Comparison of ENCODE assay signal across 9 mouse cellular contexts in genomic region chr11:112982165-112982801, GRCm38 (mm10).
DNase-seq lines count a peak whose midpoint lies in the region; ATAC-seq and TF ChIP-seq lines count a peak whose summit lies in the region.
"Had no signal": no experiment of that assay in that cellular context is flagged by ENCODE, and none has a peak within 500 bp of the region (broad histone marks: within the 10 kb centered on the region; RNA-seq: fewer than 3 reads in every experiment).

No protein-coding gene starts in this region.

- H3K4me1 ChIP-seq in lung, embryonic 14.5 days (ENCODE audit: insufficient read depth) = peaks cover 37% of the 10 kb centered on the region
- peaks cover 31% of the 10 kb centered on the region for H3K4me1 ChIP-seq in forebrain, embryonic 11.5 days (replicated peaks; ENCODE audit: control insufficient read depth, insufficient read depth, low read length)
- H3K4me1 ChIP-seq in limb, embryonic 11.5 days (ENCODE audit: control insufficient read depth, insufficient read depth, low read length) = peaks cover 27% of the 10 kb centered on the region
- peaks cover 16% of the 10 kb centered on the region for H3K4me1 ChIP-seq in neural tube, embryonic 14.5 days (ENCODE audit: control insufficient read depth, insufficient read depth, low read length)
- no peaks in the 10 kb centered on the region for H3K4me1 ChIP-seq in stomach, postnatal 0 days (replicated peaks; ENCODE audit: control insufficient read depth, insufficient read depth)

- no peak for TF ChIP-seq CTCF in lung, embryonic 14.5 days (IDR thresholded peaks at IDR 0.05; ENCODE audit: low read depth)
- TF ChIP-seq CTCF in stomach, postnatal 0 days (IDR thresholded peaks at IDR 0.05; ENCODE audit: low read depth) = no peak

- WGBS in lung, embryonic 14.5 days = 34% methylated on average over 11 of the region's 11 CpGs
- 37% methylated on average over 11 of the region's 11 CpGs for WGBS in forebrain, embryonic 11.5 days
- WGBS in limb, embryonic 11.5 days = 65% methylated on average over 11 of the region's 11 CpGs
- 17% methylated on average over 11 of the region's 11 CpGs for WGBS in neural tube, embryonic 14.5 days
- WGBS in stomach, postnatal 0 days = 63% methylated on average over 11 of the region's 11 CpGs

- peak; percentile 56 for ATAC-seq in lung, embryonic 14.5 days (ENCODE audit: insufficient read depth)
- ATAC-seq in forebrain, embryonic 11.5 days (replicated peaks; ENCODE audit: low FRiP score) = peak; percentile 92
- peak; percentile 58; the same call in 1 of the 2 replicates for ATAC-seq in limb, embryonic 11.5 days (ENCODE audit: insufficient number of reproducible peaks, low FRiP score, low TSS enrichment, low read depth)
- ATAC-seq in neural tube, embryonic 14.5 days (ENCODE audit: low read depth) = peak; percentile 86
- no peak for ATAC-seq in stomach, postnatal 0 days (ENCODE audit: low FRiP score, low TSS enrichment)

- H3K4me2 ChIP-seq in lung, embryonic 14.5 days = 0 out of 2 replicates have a peak overlapping the region, but pooled peaks have one; percentile 10
- H3K4me2 ChIP-seq in forebrain, embryonic 11.5 days (ENCODE audit: low read depth, low read length, severe bottlenecking) = peak overlapping the region; percentile 39; the same call in 1 of the 2 replicates
- H3K4me2 ChIP-seq in limb, embryonic 11.5 days (ENCODE audit: low read depth, severe bottlenecking) = no peak overlapping the region
- 0 out of 2 replicates have a peak overlapping the region, but pooled peaks have one; percentile 8 for H3K4me2 ChIP-seq in neural tube, embryonic 14.5 days (ENCODE audit: low read depth, low read length)
- no peak overlapping the region for H3K4me2 ChIP-seq in stomach, postnatal 0 days (replicated peaks; ENCODE audit: low read depth)

- no peak overlapping the region for H3K9ac ChIP-seq in lung, embryonic 14.5 days
- peak overlapping the region; percentile 17; the same call in 1 of the 2 replicates for H3K9ac ChIP-seq in forebrain, embryonic 11.5 days (ENCODE audit: low read length)
- H3K9ac ChIP-seq in limb, embryonic 11.5 days (ENCODE audit: low read length) = no peak overlapping the region
- no peak overlapping the region for H3K9ac ChIP-seq in neural tube, embryonic 14.5 days (replicated peaks; ENCODE audit: low read depth, low read length)
- H3K9ac ChIP-seq in stomach, postnatal 0 days (ENCODE audit: low read length) = no peak overlapping the region

- DNase-seq in lung, embryonic 14.5 days = no peak
- DNase-seq in lung, postnatal 10 days = no peak
- DNase-seq in forebrain, embryonic 11.5 days (ENCODE audit: low spot score) = peak; percentile 79
- no peak for DNase-seq in limb, embryonic 11.5 days (ENCODE audit: low spot score)
- DNase-seq in thymus, postnatal 36 days = no peak
- no peak for DNase-seq in B cell, adult 2 months
- DNase-seq in stomach, postnatal 0 days (ENCODE audit: low spot score) = no peak
- DNase-seq: kidney, adult 11 months had no signal

- no peak overlapping the region for H3K4me3 ChIP-seq in lung, embryonic 14.5 days (ENCODE audit: low read depth, low read length)
- no peak overlapping the region for H3K4me3 ChIP-seq in forebrain, embryonic 11.5 days (ENCODE audit: low read depth, low read length)
- H3K4me3 ChIP-seq in limb, embryonic 11.5 days (ENCODE audit: low read depth, low read length) = no peak overlapping the region
- H3K4me3 ChIP-seq in neural tube, embryonic 14.5 days (ENCODE audit: low read depth, low read length) = no peak overlapping the region
- H3K4me3 ChIP-seq in stomach, postnatal 0 days (ENCODE audit: low read depth, low read length) = no peak overlapping the region

- no peaks in the 10 kb centered on the region for H3K9me3 ChIP-seq in lung, embryonic 14.5 days (ENCODE audit: low read depth, low read length)
- H3K9me3 ChIP-seq in forebrain, embryonic 11.5 days (ENCODE audit: control insufficient read depth, low read length) = no peaks in the 10 kb centered on the region
- H3K9me3 ChIP-seq in limb, embryonic 11.5 days (ENCODE audit: control insufficient read depth, low read length) = no peaks in the 10 kb centered on the region
- no peaks in the 10 kb centered on the region for H3K9me3 ChIP-seq in neural tube, embryonic 14.5 days (ENCODE audit: control insufficient read depth, low read length)
- H3K9me3 ChIP-seq in stomach, postnatal 0 days (ENCODE audit: control insufficient read depth, low read length) = no peaks in the 10 kb centered on the region

- no peak for TF ChIP-seq EP300 in stomach, postnatal 0 days (optimal IDR thresholded peaks at IDR 0.05)

- no peaks in the 10 kb centered on the region for H3K36me3 ChIP-seq in lung, embryonic 14.5 days (ENCODE audit: insufficient read depth)
- H3K36me3 ChIP-seq in forebrain, embryonic 11.5 days (ENCODE audit: control insufficient read depth, insufficient read depth, low read length) = no peaks in the 10 kb centered on the region
- H3K36me3 ChIP-seq in limb, embryonic 11.5 days (ENCODE audit: control insufficient read depth, insufficient read depth, low read length) = no peaks in the 10 kb centered on the region
- H3K36me3 ChIP-seq in neural tube, embryonic 14.5 days (ENCODE audit: control insufficient read depth, insufficient read depth, low read length) = no peaks in the 10 kb centered on the region
- H3K36me3 ChIP-seq in stomach, postnatal 0 days (ENCODE audit: control insufficient read depth, insufficient read depth, low read length) = no peaks in the 10 kb centered on the region

- no peaks in the 10 kb centered on the region for H3K27me3 ChIP-seq in lung, embryonic 14.5 days (ENCODE audit: insufficient read depth, low read length)
- H3K27me3 ChIP-seq in forebrain, embryonic 11.5 days (ENCODE audit: control insufficient read depth, insufficient read depth, low read length) = no peaks in the 10 kb centered on the region; the same call in 1 of the 2 replicates
- H3K27me3 ChIP-seq in limb, embryonic 11.5 days (ENCODE audit: control insufficient read depth, insufficient read depth, low read length) = peaks cover 2% of the 10 kb centered on the region; the same call in 1 of the 2 replicates
- H3K27me3 ChIP-seq in neural tube, embryonic 14.5 days (ENCODE audit: control insufficient read depth, insufficient read depth, low read length) = no peaks in the 10 kb centered on the region
- no peaks in the 10 kb centered on the region for H3K27me3 ChIP-seq in stomach, postnatal 0 days (ENCODE audit: control insufficient read depth, insufficient read depth, low read length)

- H3K27ac ChIP-seq in lung, embryonic 14.5 days (ENCODE audit: low read depth) = peak overlapping the region; percentile 46; the same call in 1 of the 2 replicates
- H3K27ac ChIP-seq in forebrain, embryonic 11.5 days (ENCODE audit: low read depth, low read length) = peak overlapping the region; percentile 78
- H3K27ac ChIP-seq in limb, embryonic 11.5 days (replicated peaks; ENCODE audit: low read depth, low read length) = no peak overlapping the region
- peak overlapping the region; percentile 57; the same call in 1 of the 2 replicates for H3K27ac ChIP-seq in neural tube, embryonic 14.5 days (ENCODE audit: low read depth, low read length)
- no peak overlapping the region for H3K27ac ChIP-seq in stomach, postnatal 0 days (replicated peaks)

Comparison
In these comparisons a context has a peak if more than half of its experiments do, and no peak if none do; other contexts are left out.
1. H3K27ac ChIP-seq: peak in lung, embryonic 14.5 days (single experiment), forebrain, embryonic 11.5 days (single experiment) and neural tube, embryonic 14.5 days (single experiment); none in limb, embryonic 11.5 days (single experiment) and stomach, postnatal 0 days (single experiment).
2. H3K4me2 ChIP-seq: peak in lung, embryonic 14.5 days (single experiment), forebrain, embryonic 11.5 days (single experiment) and neural tube, embryonic 14.5 days (single experiment); none in limb, embryonic 11.5 days (single experiment) and stomach, postnatal 0 days (single experiment).